Mouse (Mus musculus): ENCODE measurements around the gene Golim4.

DNA sequence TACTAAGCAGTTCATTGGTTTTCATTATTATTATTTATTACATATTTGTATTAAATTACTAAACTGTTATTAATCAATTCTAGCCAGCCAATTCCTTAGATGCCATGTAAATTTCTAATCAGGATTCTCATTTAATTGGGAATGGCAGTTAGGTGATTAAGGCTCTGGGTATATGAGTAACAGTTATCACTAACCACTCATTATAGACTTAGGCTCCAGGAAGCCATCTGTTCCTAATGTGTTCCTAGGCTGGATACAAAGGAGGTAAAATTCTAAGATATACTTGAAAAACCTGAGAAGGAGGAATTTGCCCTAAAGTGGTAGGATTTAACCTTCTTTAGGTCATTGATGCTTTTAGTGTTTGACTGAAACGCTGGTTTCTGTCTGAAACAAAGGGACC, 14.9 kb downstream of the Golim4 start:
- TF ChIP-seq KAT2A (conservative IDR thresholded peaks at IDR 0.05; ENCODE audit: low read depth, low read length), result no peak
- TF ChIP-seq NRF1 (IDR thresholded peaks at IDR 0.05; ENCODE audit: insufficient read depth, low read depth, low read length, poor library complexity, severe bottlenecking), result no peak
